Mouse (Mus musculus): ENCODE data around the gene Dalrd3.

Gene Dalrd3

GRCm38 (mm10) chr9:108617301-108617700 is 47.6 kb downstream of the Dalrd3 start:
- no peak for DNase-seq (ENCODE audit: low spot score in 2 of 2)

Data from cerebellum, postnatal 4 days (tissue).